Mouse (Mus musculus): ENCODE results near the gene Znrf1.

DNA sequence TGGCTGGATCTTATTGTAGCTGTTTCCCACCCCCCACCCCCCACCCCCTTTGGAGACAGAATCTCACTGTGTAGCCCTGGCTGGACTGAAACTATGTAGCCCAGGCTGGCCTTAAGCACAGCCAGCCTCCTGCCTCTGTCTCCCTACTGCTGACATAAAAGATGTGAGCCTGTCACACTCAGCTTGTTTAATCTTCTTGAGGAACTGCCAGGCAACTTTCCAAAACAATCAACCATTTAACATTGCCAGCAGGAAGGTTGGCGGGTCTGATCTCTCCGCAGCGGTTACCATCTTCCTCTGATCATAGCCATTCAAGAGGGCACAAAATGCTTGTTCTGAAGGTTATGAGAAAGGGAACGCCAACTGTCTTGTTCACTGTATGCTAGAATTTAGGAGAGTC is 2.4 kb upstream of the Znrf1 start:
- no peak for TF ChIP-seq CTCF (IDR thresholded peaks at IDR 0.05; ENCODE audit: extremely low read depth, insufficient read depth, insufficient read length, insufficient replicate concordance)
- TF ChIP-seq POLR2A (IDR thresholded peaks at IDR 0.05; ENCODE audit: low read depth, low read length): no peak
